Mouse (Mus musculus) natural killer cell, adult 2 months (primary cell): ENCODE measurements around the gene Il18.

Experiments used
- DNase-seq, 2 experiments: peaks; one replicate each; pipeline ENCODE4 v3.0.0; 2022; ENCODE audit warnings: low spot score in 2 of 2

Gene Il18

GRCm38 (mm10) chr9:50554241-50555093 is at the start of gene Il18:
Il18 (plus strand) TSS chr9:50554827.
- peak; percentile 21 to 60 for DNase-seq

- no peak for DNase-seq
These were observed 49.2 kb upstream of the Il18 start for GRCm38 (mm10) chr9:50505405-50505804.

GRCm38 (mm10) chr9:50507570-50507969 is 47.1 kb upstream of the Il18 start:
- no peak for DNase-seq

GRCm38 (mm10) chr9:50515462-50515861 is 39.2 kb upstream of the Il18 start:
- no peak for DNase-seq

GRCm38 (mm10) chr9:50518781-50519180 is 35.8 kb upstream of the Il18 start:
- DNase-seq = peak in 1 of 2 experiments; percentile 14

- DNase-seq = no peak
These were observed 33.9 kb upstream of the Il18 start for GRCm38 (mm10) chr9:50520748-50521147.

- no peak for DNase-seq
These were observed 33.1 kb upstream of the Il18 start for GRCm38 (mm10) chr9:50521562-50521961.

GRCm38 (mm10) chr9:50522574-50522973 is 32.1 kb upstream of the Il18 start:
- DNase-seq = no peak

- DNase-seq = no peak
These were observed 29.7 kb upstream of the Il18 start for GRCm38 (mm10) chr9:50524936-50525335.

GRCm38 (mm10) chr9:50525585-50525984 is 29.0 kb upstream of the Il18 start:
- DNase-seq = no peak

- DNase-seq = peak; percentile 64 to 70
These were observed 26.8 kb upstream of the Il18 start for GRCm38 (mm10) chr9:50527860-50528259.

- peak; percentile 95 to 98 for DNase-seq
These were observed 26.2 kb upstream of the Il18 start, which contains the start of gene Pts for GRCm38 (mm10) chr9:50528293-50528892. Pts (minus strand) TSS chr9:50528724.

GRCm38 (mm10) chr9:50530890-50531289 is 23.7 kb upstream of the Il18 start:
- DNase-seq = no peak

GRCm38 (mm10) chr9:50533328-50533727 is 21.3 kb upstream of the Il18 start:
- DNase-seq = peak; percentile 25 to 51

- DNase-seq = no peak
These were observed 20.8 kb upstream of the Il18 start for GRCm38 (mm10) chr9:50533791-50534190.

- DNase-seq = no peak
These were observed 18.7 kb upstream of the Il18 start for GRCm38 (mm10) chr9:50535930-50536329.

- no peak for DNase-seq
These were observed 18.0 kb upstream of the Il18 start for GRCm38 (mm10) chr9:50536603-50537135.

- DNase-seq = peak; percentile 49 to 65
These were observed 17.3 kb upstream of the Il18 start for GRCm38 (mm10) chr9:50537295-50537694.

- no peak for DNase-seq
These were observed 14.5 kb upstream of the Il18 start for GRCm38 (mm10) chr9:50540170-50540569.

GRCm38 (mm10) chr9:50542401-50542800 is 12.2 kb upstream of the Il18 start:
- no peak for DNase-seq

GRCm38 (mm10) chr9:50547859-50548478 is 6.7 kb upstream of the Il18 start:
- peak in 1 of 2 experiments; percentile 57 for DNase-seq

- no peak for DNase-seq
These were observed 5.7 kb upstream of the Il18 start for GRCm38 (mm10) chr9:50548936-50549335.
